Mouse (Mus musculus) kidney, postnatal 0 days (tissue): ENCODE results near the gene Traf4. TPM values are rescaled to one million over a fixed set of nuclear protein-coding genes. Genes with fewer than 3 reads are reported as not detected.

Experiments used
- ATAC-seq: fragments of 200-750 bp; cut with Nextera tagmentation; replicated peaks from 2 replicates; pipeline ENCODE4 v1.8.0; 2017; ENCODE audit warnings: low read depth, moderate number of reproducible peaks, moderate TSS enrichment, moderate library complexity; ENCODE audit not compliant: low FRiP score
- DNase-seq: peaks from one replicate; pipeline ENCODE4 v3.0.0-alpha.2; 2016; ENCODE audit warnings: low spot score
- H3K27ac ChIP-seq: fragments of 300-500 bp; sonication (generic); 2 replicates; pipeline ENCODE4 v1.5.1; 2014; ENCODE audit warnings: mild to moderate bottlenecking
- H3K27me3 ChIP-seq: fragments of 300-500 bp; sonication (generic); 2 replicates; pipeline ENCODE4 v1.6.1; 2014; ENCODE audit warnings: low read length, mixed read lengths; ENCODE audit not compliant: insufficient read depth
- H3K36me3 ChIP-seq: fragments of 300-500 bp; sonication (generic); 2 replicates; pipeline ENCODE4 v1.6.1; 2014; ENCODE audit warnings: low read length, mixed read lengths; ENCODE audit not compliant: insufficient read depth
- H3K4me1 ChIP-seq: fragments of 300-500 bp; sonication (generic); replicated peaks from 2 replicates; pipeline ENCODE4 v1.6.1; 2014; ENCODE audit warnings: antibody characterized with exemption, low read length, mixed read lengths; ENCODE audit not compliant: insufficient read depth
- H3K4me2 ChIP-seq: fragments of 300-500 bp; sonication (generic); 2 replicates; pipeline ENCODE4 v1.6.1; 2014; ENCODE audit warnings: mild to moderate bottlenecking, low read length, moderate library complexity, mixed read lengths
- H3K4me3 ChIP-seq: fragments of 300-500 bp; sonication (generic); replicated peaks from 2 replicates; pipeline ENCODE4 v1.5.1; 2014; ENCODE audit warnings: low read depth, low read length
- H3K9ac ChIP-seq: fragments of 300-500 bp; sonication (generic); 2 replicates; pipeline ENCODE4 v1.6.1; 2014; ENCODE audit warnings: low read depth, low read length
- H3K9me3 ChIP-seq: fragments of 300-500 bp; sonication (generic); replicated peaks from 2 replicates; pipeline ENCODE4 v1.6.1; 2016; ENCODE audit warnings: low read length, inconsistent platforms, mixed read lengths
- CTCF ChIP-seq: IDR thresholded peaks from 2 replicates; pipeline ENCODE4 v1.5.1; 2016; ENCODE audit warnings: antibody characterized with exemption, low read depth, mild to moderate bottlenecking, moderate library complexity
- WGBS: fragments of 180-500 bp; shearing (Covaris S2); extraction: QIAGEN DNeasy Blood & Tissue Kit; methylation state at CpG from one replicate; pipeline ENCODE4 v1.1.7; 2014; 5-methylcytosine and 5-hydroxymethylcytosine counted together
- polyA plus RNA-seq: library from polyadenylated mRNA; unstranded; fragments of >200 nt; fragmentation: Nextera tagmentation; extraction: Ambion mirVana; gene quantifications from 2 replicates; pipeline ENCODE4 v1.2.1, GENCODE M21; 2015

Gene Traf4
- polyA plus RNA-seq, 1 experiment from 2014 or later = 79.6 TPM

DNA sequence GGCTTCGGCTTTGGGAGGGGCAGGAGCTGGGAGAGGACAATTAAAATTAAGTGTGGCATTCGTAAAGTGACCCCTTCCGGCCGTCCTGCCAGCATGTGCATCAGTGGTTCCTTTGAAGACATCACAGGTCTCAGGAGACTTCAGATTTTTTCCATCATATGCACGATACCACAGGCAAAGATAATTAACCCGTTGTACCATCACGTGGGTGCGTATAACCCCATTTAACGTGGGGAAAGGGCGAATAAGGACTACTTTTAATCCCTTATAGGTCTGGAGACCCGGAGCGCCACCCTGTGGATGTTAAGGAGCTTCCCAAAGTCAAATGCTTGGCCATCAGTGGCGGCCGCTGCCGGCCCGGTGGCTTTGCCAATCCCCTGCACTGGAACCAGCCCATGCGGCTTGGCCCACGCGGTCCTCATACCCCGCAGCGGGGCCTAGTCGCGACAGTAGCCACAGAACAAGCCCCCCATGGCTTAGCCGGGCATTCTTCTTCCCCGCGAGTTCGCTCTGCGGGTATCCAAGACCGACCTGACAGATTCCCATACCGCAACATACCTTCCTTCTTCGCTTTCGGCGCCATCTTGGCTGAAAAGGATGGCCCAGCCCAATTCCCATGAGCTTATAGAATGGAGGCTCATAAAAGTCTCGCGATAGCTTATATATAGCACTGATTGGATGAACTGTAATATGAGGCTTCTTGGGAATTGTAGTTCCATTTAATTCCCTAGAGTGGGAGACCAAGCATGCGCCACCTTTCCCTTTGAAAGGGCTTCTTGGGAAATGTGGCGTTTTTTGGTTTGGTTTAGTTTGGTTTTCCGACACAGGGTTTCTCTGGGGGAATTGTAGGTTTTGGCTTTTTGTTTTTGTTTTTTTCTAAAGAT, 17.8 kb upstream of the Traf4 start, which contains the start of gene Rpl23a:
Gene Rpl23a, minus strand, starts transcription at position 624 of the 884 bp plus-strand sequence.
- Histone ChIP-seq H3K4me1 (peaks cover 22% of the 10 kb centered on the region), H3K27ac (peak within 1 kb of the TSS; percentile 87), H3K36me3 (peaks cover 19% of the 10 kb centered on the region; the same call in 1 of the 2 replicates), H3K27me3 (no peaks in the 10 kb centered on the region), H3K9ac (peak within 1 kb of the TSS; percentile 81), H3K9me3 (no peaks in the 10 kb centered on the region), H3K4me2 (peak within 1 kb of the TSS; percentile 78), H3K4me3 (peak within 1 kb of the TSS; percentile 68)
- WGBS = under 1% methylated on average over 38 of the region's 38 CpGs
- peak; percentile 57 for TF ChIP-seq CTCF
- peak; percentile 88 for ATAC-seq
- peak; percentile 99 for DNase-seq

DNA sequence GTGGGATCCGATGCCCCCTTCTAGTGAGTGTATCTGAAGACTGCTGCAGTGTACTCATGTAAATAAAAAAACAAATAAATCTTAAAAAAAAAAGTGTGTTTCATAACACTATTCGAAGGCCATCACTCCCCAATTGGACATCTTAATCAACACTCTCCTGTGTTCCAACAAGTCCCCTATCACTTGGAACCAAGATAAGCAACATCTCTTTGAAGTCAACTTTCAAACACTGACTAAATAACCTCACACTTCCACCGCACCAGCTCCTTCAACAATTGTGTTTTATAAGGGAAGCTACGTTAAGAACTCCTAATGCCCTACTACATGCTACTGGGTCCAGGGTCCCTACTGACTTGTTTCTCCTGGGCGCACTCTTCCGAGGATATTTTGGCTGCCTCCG, 17.1 kb upstream of the Traf4 start:
- 3% methylated on average over 7 of the region's 7 CpGs for WGBS
- H3K4me1 ChIP-seq = peaks cover 22% of the 10 kb centered on the region
- no peak for ATAC-seq
- TF ChIP-seq CTCF = no peak
- no peaks in the 10 kb centered on the region for H3K9me3 ChIP-seq
- H3K27me3 ChIP-seq = no peaks in the 10 kb centered on the region
- peak overlapping the region; percentile 78 for H3K4me2 ChIP-seq
- H3K27ac ChIP-seq = peak overlapping the region; percentile 19; the same call in 1 of the 2 replicates
- no peak for DNase-seq
- peaks cover 19% of the 10 kb centered on the region; the same call in 1 of the 2 replicates for H3K36me3 ChIP-seq
- H3K9ac ChIP-seq = peak overlapping the region; percentile 81
- H3K4me3 ChIP-seq = peak overlapping the region; percentile 68

DNA sequence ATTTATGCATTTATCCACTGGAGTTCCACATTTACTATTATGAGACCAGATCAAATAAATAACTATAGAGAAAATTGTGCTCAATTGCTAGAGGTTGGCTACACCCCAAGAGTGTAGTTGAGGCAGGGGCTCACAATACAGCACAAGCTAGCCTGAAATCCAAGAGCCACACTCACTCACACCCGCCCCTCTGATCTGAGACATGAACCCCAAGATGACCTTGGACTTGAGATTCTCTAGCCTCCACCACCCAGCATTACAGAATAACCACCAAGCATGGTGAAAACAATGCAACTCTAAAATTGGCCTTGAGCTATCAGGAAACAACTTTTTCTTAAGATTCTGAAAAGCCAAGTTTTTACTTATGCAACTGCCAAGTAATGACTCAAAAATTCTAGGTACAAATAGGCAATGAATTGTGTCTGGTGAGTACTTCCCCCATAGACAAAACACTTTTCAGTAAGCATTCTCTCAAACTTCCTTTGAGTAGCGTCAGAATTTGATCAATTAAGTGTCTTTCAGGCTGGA, 16.5 kb upstream of the Traf4 start:
- H3K9me3 ChIP-seq = no peaks in the 10 kb centered on the region
- DNase-seq (no peak), ATAC-seq (no peak)
- no peaks in the 10 kb centered on the region for H3K27me3 ChIP-seq
- TF ChIP-seq CTCF = no peak
- H3K4me1 ChIP-seq = peaks cover 25% of the 10 kb centered on the region
- H3K4me3 ChIP-seq = peak overlapping the region; percentile 68
- 0 out of 2 replicates have a peak overlapping the region, but pooled peaks have one; percentile 19 for H3K27ac ChIP-seq
- peaks cover 19% of the 10 kb centered on the region; the same call in 1 of the 2 replicates for H3K36me3 ChIP-seq
- H3K9ac ChIP-seq = peak overlapping the region; percentile 81
- 46% methylated on average over 2 of the region's 2 CpGs for WGBS
- peak overlapping the region; percentile 78 for H3K4me2 ChIP-seq

DNA sequence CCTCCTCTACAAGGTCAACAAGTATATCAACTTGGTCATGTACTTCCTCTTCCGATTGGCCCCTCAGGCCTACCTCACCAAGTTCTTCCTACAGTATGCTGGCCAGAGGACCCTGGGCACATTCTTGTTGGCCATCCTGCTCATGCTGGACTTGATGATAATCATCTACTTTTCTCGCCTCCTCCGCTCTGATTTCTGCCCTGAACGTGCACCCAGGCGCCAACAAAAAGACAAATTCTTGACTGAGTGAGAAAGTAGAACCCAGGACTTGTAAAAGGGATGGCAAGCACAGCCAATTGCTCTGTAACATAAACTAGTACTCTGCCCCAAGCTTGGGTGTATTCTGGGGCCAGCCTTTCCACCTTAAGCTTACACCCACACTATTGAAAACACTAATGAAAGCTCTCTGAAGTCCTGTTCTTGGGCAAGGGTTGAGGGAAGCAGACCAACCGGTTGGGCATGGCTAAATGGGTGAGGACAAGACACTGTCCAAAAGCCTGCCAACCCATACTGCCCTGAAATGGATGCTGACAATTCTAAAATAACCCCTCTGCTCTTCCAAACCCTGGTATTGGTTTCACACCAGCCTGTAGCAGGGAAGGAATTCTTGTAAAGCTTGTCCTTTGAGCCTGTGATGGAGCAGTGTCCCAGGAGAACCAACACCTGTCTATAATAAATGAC, 14.8 kb upstream of the Traf4 start:
- 66% methylated on average over 6 of the region's 6 CpGs for WGBS

DNA sequence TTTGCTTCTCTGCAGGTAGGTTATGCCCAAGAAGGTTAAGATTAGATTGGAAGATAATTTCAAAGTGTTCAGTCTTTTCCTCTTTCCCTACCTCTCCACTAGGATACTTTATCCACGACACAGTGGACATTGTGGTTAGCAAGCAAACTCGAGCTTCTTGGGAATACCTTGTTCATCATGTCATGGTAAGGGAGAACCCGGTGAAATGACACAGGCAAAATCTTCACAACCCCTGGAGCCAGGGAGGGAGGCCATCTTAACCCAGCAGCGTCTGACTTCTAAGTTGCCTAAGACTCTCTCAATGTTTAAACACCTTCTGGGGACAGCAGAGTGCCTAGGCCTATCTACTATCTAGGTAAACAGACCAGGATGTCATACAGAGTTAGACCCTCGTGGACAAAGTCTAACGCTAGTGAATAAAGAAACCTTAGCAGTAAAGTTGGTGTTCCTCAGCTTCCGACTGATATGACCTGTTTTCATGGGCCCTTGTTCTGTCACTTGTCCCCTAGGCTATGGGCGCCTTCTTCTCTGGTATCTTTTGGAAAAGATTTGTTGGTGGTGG, 14.1 kb upstream of the Traf4 start:
- ATAC-seq = no peak
- Histone ChIP-seq H3K4me1 (peaks cover 26% of the 10 kb centered on the region), H3K4me3 (peak overlapping the region; percentile 52; the same call in 1 of the 2 replicates), H3K9me3 (no peaks in the 10 kb centered on the region), H3K27me3 (no peaks in the 10 kb centered on the region), H3K9ac (peak overlapping the region; percentile 25; the same call in 1 of the 2 replicates), H3K27ac (peak overlapping the region; percentile 96), H3K4me2 (peak overlapping the region; percentile 89), H3K36me3 (peaks cover 19% of the 10 kb centered on the region; the same call in 1 of the 2 replicates)
- no peak for DNase-seq
- 25% methylated on average over 8 of the region's 8 CpGs for WGBS
- no peak for TF ChIP-seq CTCF

More for the DNA sequence above, 14.8 kb upstream of the Traf4 start:
- Histone ChIP-seq H3K9me3 (no peaks in the 10 kb centered on the region), H3K4me2 (peak overlapping the region; percentile 89), H3K4me3 (no peak overlapping the region), H3K9ac (0 out of 2 replicates have a peak overlapping the region, but pooled peaks have one; percentile 25), H3K36me3 (peaks cover 19% of the 10 kb centered on the region; the same call in 1 of the 2 replicates), H3K27ac (peak overlapping the region; percentile 96; the same call in 1 of the 2 replicates), H3K27me3 (no peaks in the 10 kb centered on the region), H3K4me1 (peaks cover 25% of the 10 kb centered on the region)
- no peak for TF ChIP-seq CTCF
- ATAC-seq (no peak), DNase-seq (no peak)
